Mouse (Mus musculus): ENCODE data around the gene Ago3.

DNA sequence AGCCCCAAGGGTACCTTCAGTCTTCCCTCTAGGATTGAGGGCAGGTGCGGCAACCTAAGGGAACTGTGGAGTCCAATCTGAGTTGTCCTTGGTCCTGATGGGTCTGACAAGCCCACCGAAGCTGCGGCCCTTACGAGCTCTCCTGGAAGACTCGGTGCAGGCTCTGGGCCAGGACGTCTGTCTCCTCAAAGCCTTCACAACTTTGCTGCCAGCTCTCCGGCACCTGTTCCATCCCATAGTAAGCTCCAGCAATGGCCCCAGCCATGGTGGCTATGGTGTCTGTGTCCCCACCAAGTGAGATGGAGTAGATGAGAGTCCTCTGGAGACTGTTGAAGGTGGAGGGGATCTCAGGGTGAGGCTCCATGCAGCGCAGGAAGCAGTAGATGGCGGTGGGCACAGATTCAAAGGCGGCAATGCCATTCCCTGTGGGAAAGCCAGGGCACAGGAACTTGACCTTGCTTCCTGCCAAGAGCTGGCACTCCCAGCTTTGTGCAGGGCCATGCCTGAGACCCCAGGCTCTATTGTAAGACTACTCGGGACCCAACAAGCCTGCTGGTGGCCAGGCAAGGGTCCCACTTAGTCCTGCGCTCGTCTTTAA lies 112.8 kb downstream of the Ago3 start:
- TF ChIP-seq POLR2A (IDR thresholded peaks at IDR 0.05; ENCODE audit: borderline replicate concordance, low read depth, low read length) (no peak), CTCF (IDR thresholded peaks at IDR 0.05; ENCODE audit: low read depth, low read length) (no peak)

Data from bone marrow macrophage, adult 2 months (primary cell).